Mouse (Mus musculus): ENCODE data around the gene Fam234a.

DNA sequence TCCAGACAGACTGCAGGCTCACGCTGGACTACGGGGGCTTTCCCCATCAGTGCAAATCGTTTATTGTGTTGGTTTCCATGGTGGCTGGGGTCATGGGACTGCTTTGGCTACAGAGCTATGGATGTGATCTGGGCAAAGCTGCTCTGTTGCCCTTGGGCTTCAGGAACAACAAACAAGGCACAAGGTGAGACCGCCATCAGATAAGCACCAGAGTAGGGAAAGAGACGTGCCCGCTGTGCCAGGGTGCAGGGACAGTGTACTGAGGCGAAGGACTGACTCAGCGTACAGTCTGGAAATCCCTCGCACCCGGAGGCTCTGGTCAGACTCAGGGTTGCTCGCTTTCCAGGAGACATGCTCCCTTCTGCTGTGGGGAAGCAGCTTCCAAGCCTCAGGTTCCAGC, 31.4 kb downstream of the Fam234a start:
- TF ChIP-seq POLR2A (IDR thresholded peaks at IDR 0.05; ENCODE audit: borderline replicate concordance, insufficient read depth, low read length), result no peak
- TF ChIP-seq CTCF (IDR thresholded peaks at IDR 0.05; ENCODE audit: borderline replicate concordance, insufficient read depth, low read depth, low read length), result no peak

All from cerebellum, adult 2 months (tissue).